Mouse (Mus musculus) heart, embryonic 16.5 days (tissue): ENCODE results near the gene Gsn. TPM values are rescaled to one million over a fixed set of nuclear protein-coding genes. Genes with fewer than 3 reads are reported as not detected.
A peak's percentile ranks its signal among the peaks of the same experiment; 100 is the strongest.

Experiments used
- ATAC-seq: fragments of 200-750 bp; cut with Nextera tagmentation; replicated peaks from 2 replicates; pipeline ENCODE4 v1.8.0; 2017; ENCODE audit warnings: moderate number of reproducible peaks; ENCODE audit not compliant: insufficient read depth, low FRiP score; ENCODE audit errors: extremely low read depth
- H3K27ac ChIP-seq: fragments of 300-500 bp; sonication (generic); 2 replicates; pipeline ENCODE4 v1.5.1; 2014; ENCODE audit warnings: mild to moderate bottlenecking, low read length, control low read depth, moderate library complexity
- H3K27me3 ChIP-seq: fragments of 300-500 bp; sonication (generic); 2 replicates; pipeline ENCODE4 v1.6.1; 2014; ENCODE audit warnings: low read length, mixed read lengths; ENCODE audit not compliant: control insufficient read depth, insufficient read depth
- H3K36me3 ChIP-seq: fragments of 300-500 bp; sonication (generic); 2 replicates; pipeline ENCODE4 v1.6.1; 2014; ENCODE audit not compliant: control insufficient read depth, insufficient read depth
- H3K4me1 ChIP-seq: fragments of 300-500 bp; sonication (generic); 2 replicates; pipeline ENCODE4 v1.6.1; 2014; ENCODE audit warnings: low read length, mixed read lengths; ENCODE audit not compliant: control insufficient read depth, insufficient read depth
- H3K4me2 ChIP-seq: fragments of 300-500 bp; sonication (generic); 2 replicates; pipeline ENCODE4 v1.6.1; 2014; ENCODE audit warnings: low read depth, mild to moderate bottlenecking, control low read depth, low read length
- H3K4me3 ChIP-seq: fragments of 300-500 bp; sonication (generic); 2 replicates; pipeline ENCODE4 v1.5.1; 2014; ENCODE audit warnings: mild to moderate bottlenecking, control low read depth, low read length
- H3K9ac ChIP-seq: fragments of 300-500 bp; sonication (generic); 2 replicates; pipeline ENCODE4 v1.6.1; 2014; ENCODE audit warnings: low read length, control low read depth
- H3K9me3 ChIP-seq: fragments of 300-500 bp; sonication (generic); replicated peaks from 2 replicates; pipeline ENCODE4 v1.6.1; 2016; ENCODE audit warnings: low read length; ENCODE audit not compliant: control insufficient read depth
- WGBS: fragments of 180-500 bp; shearing (Covaris S2); extraction: QIAGEN DNeasy Blood & Tissue Kit; methylation state at CpG from one replicate; pipeline ENCODE4 v1.1.7; 2014; 5-methylcytosine and 5-hydroxymethylcytosine counted together
- polyA plus RNA-seq: library from polyadenylated mRNA; unstranded; fragments of >200 nt; fragmentation: Nextera tagmentation; extraction: Ambion mirVana; gene quantifications from 2 replicates; pipeline ENCODE4 v1.2.1, GENCODE M21; 2015

The Gsn gene
- polyA plus RNA-seq, 1 experiment from 2014 or later = 348 TPM

GRCm38 (mm10) chr2:35216701-35217100, 39.5 kb upstream of the Gsn start:
- Histone ChIP-seq H3K27me3 (no peaks in the 10 kb centered on the region), H3K9me3 (no peaks in the 10 kb centered on the region), H3K36me3 (no peaks in the 10 kb centered on the region), H3K27ac (no peak overlapping the region), H3K4me2 (no peak overlapping the region), H3K9ac (no peak overlapping the region), H3K4me3 (no peak overlapping the region), H3K4me1 (peaks cover 2% of the 10 kb centered on the region; the same call in 1 of the 2 replicates)
- ATAC-seq = no peak
- whole genome bisulfite sequencing = 71% methylated on average over 2 of the region's 2 CpGs

- Histone ChIP-seq H3K9me3 (no peaks in the 10 kb centered on the region), H3K9ac (no peak overlapping the region), H3K4me1 (peaks cover 2% of the 10 kb centered on the region; the same call in 1 of the 2 replicates), H3K4me3 (no peak overlapping the region), H3K27me3 (no peaks in the 10 kb centered on the region), H3K4me2 (no peak overlapping the region), H3K27ac (no peak overlapping the region), H3K36me3 (no peaks in the 10 kb centered on the region)
- ATAC-seq = no peak
- 95% methylated on average over 3 of the region's 3 CpGs for WGBS
These were observed 37.4 kb upstream of the Gsn start for GRCm38 (mm10) chr2:35218736-35219135.

- Histone ChIP-seq H3K4me2 (no peak overlapping the region), H3K36me3 (no peaks in the 10 kb centered on the region), H3K9me3 (no peaks in the 10 kb centered on the region), H3K27me3 (no peaks in the 10 kb centered on the region), H3K9ac (no peak overlapping the region), H3K4me3 (no peak overlapping the region), H3K4me1 (no peaks in the 10 kb centered on the region), H3K27ac (no peak overlapping the region)
- no peak for ATAC-seq
- WGBS = 68% methylated on average over 6 of the region's 6 CpGs
These were observed 33.3 kb upstream of the Gsn start for GRCm38 (mm10) chr2:35222822-35223391.

GRCm38 (mm10) chr2:35224285-35224684, 31.9 kb upstream of the Gsn start:
- no peak overlapping the region for H3K27ac ChIP-seq
- WGBS = 79% methylated on average over 15 of the region's 15 CpGs
- ATAC-seq = no peak
- no peak overlapping the region for H3K4me2 ChIP-seq
- no peaks in the 10 kb centered on the region for H3K9me3 ChIP-seq
- H3K4me1 ChIP-seq = no peaks in the 10 kb centered on the region
- H3K9ac ChIP-seq = no peak overlapping the region
- no peaks in the 10 kb centered on the region for H3K27me3 ChIP-seq
- no peaks in the 10 kb centered on the region for H3K36me3 ChIP-seq
- no peak overlapping the region for H3K4me3 ChIP-seq

GRCm38 (mm10) chr2:35228145-35228544, 28.0 kb upstream of the Gsn start:
- H3K4me2 ChIP-seq = no peak overlapping the region
- WGBS = 47% methylated on average over 4 of the region's 4 CpGs
- H3K27ac ChIP-seq = no peak overlapping the region
- H3K9me3 ChIP-seq = no peaks in the 10 kb centered on the region
- H3K9ac ChIP-seq = no peak overlapping the region
- ATAC-seq = no peak
- H3K36me3 ChIP-seq = no peaks in the 10 kb centered on the region
- no peaks in the 10 kb centered on the region for H3K27me3 ChIP-seq
- H3K4me3 ChIP-seq = no peak overlapping the region
- H3K4me1 ChIP-seq = peaks cover 22% of the 10 kb centered on the region

GRCm38 (mm10) chr2:35230215-35230614, 26.0 kb upstream of the Gsn start:
- no peak for ATAC-seq
- Histone ChIP-seq H3K9me3 (no peaks in the 10 kb centered on the region), H3K27me3 (no peaks in the 10 kb centered on the region), H3K9ac (no peak overlapping the region), H3K4me1 (peaks cover 33% of the 10 kb centered on the region), H3K36me3 (no peaks in the 10 kb centered on the region), H3K27ac (no peak overlapping the region), H3K4me2 (no peak overlapping the region), H3K4me3 (no peak overlapping the region)
- WGBS = 22% methylated on average over 8 of the region's 8 CpGs

- H3K9me3 ChIP-seq = no peaks in the 10 kb centered on the region
- H3K4me1 ChIP-seq = peaks cover 33% of the 10 kb centered on the region
- no peak overlapping the region for H3K27ac ChIP-seq
- H3K27me3 ChIP-seq = no peaks in the 10 kb centered on the region
- H3K36me3 ChIP-seq = no peaks in the 10 kb centered on the region
- no peak overlapping the region for H3K4me3 ChIP-seq
- H3K4me2 ChIP-seq = no peak overlapping the region
- H3K9ac ChIP-seq = no peak overlapping the region
- 22% methylated on average over 2 of the region's 2 CpGs for whole genome bisulfite sequencing
- no peak for ATAC-seq
These were observed 24.3 kb upstream of the Gsn start for GRCm38 (mm10) chr2:35231871-35232270.

GRCm38 (mm10) chr2:35232595-35233445, 23.4 kb upstream of the Gsn start:
- Histone ChIP-seq H3K9ac (no peak overlapping the region), H3K27ac (0 out of 2 replicates have a peak overlapping the region, but pooled peaks have one; percentile 5), H3K9me3 (no peaks in the 10 kb centered on the region), H3K4me2 (peak overlapping the region; percentile 1; the same call in 1 of the 2 replicates), H3K4me3 (no peak overlapping the region), H3K4me1 (peaks cover 33% of the 10 kb centered on the region), H3K27me3 (no peaks in the 10 kb centered on the region), H3K36me3 (no peaks in the 10 kb centered on the region)
- WGBS = 56% methylated on average over 17 of the region's 17 CpGs
- no peak for ATAC-seq

GRCm38 (mm10) chr2:35233898-35234297, 22.3 kb upstream of the Gsn start:
- no peak overlapping the region for H3K27ac ChIP-seq
- no peaks in the 10 kb centered on the region for H3K36me3 ChIP-seq
- WGBS = 27% methylated on average over 3 of the region's 3 CpGs
- peaks cover 33% of the 10 kb centered on the region for H3K4me1 ChIP-seq
- ATAC-seq = no peak
- H3K27me3 ChIP-seq = no peaks in the 10 kb centered on the region
- no peak overlapping the region for H3K4me2 ChIP-seq
- no peak overlapping the region for H3K9ac ChIP-seq
- no peaks in the 10 kb centered on the region for H3K9me3 ChIP-seq
- H3K4me3 ChIP-seq = no peak overlapping the region
